Mouse (Mus musculus) heart, postnatal 0 days (tissue): Measurements from ENCODE around the gene Phf1. TPM values are rescaled to one million over a fixed set of nuclear protein-coding genes. Genes with fewer than 3 reads are reported as not detected.
A peak's percentile ranks its signal among the peaks of the same experiment; 100 is the strongest.

Experiments used
- ATAC-seq: fragments of 200-750 bp; cut with Nextera tagmentation; 2 replicates; pipeline ENCODE4 v1.8.0; 2017; ENCODE audit warnings: low read depth, moderate number of reproducible peaks, moderate library complexity; ENCODE audit not compliant: insufficient read depth
- DNase-seq: peaks from one replicate; pipeline ENCODE4 v3.0.0-alpha.2; 2016; ENCODE audit warnings: low spot score
- H3K27ac ChIP-seq: fragments of 300-500 bp; sonication (generic); 2 replicates; pipeline ENCODE4 v1.5.1; 2014; ENCODE audit warnings: low read depth, mild to moderate bottlenecking
- H3K27me3 ChIP-seq: fragments of 300-500 bp; sonication (generic); 2 replicates; pipeline ENCODE4 v1.6.1; 2014; ENCODE audit warnings: low read length, mixed read lengths; ENCODE audit not compliant: control insufficient read depth, insufficient read depth
- H3K36me3 ChIP-seq: fragments of 300-500 bp; sonication (generic); replicated peaks from 2 replicates; pipeline ENCODE4 v1.6.1; 2014; ENCODE audit warnings: low read length, mixed read lengths; ENCODE audit not compliant: control insufficient read depth, insufficient read depth
- H3K4me1 ChIP-seq: fragments of 300-500 bp; sonication (generic); 2 replicates; pipeline ENCODE4 v1.6.1; 2014; ENCODE audit warnings: antibody characterized with exemption; ENCODE audit not compliant: control insufficient read depth, insufficient read depth
- H3K4me2 ChIP-seq: fragments of 300-500 bp; sonication (generic); 2 replicates; pipeline ENCODE4 v1.6.1; 2014; ENCODE audit warnings: low read depth, mild to moderate bottlenecking, low read length, moderate library complexity
- H3K4me3 ChIP-seq: fragments of 300-500 bp; sonication (generic); 2 replicates; pipeline ENCODE4 v1.5.1; 2014; ENCODE audit warnings: low read depth, low read length
- H3K9ac ChIP-seq: fragments of 300-500 bp; sonication (generic); replicated peaks from 2 replicates; pipeline ENCODE4 v1.6.1; 2014; ENCODE audit warnings: low read depth, low read length, mixed read lengths
- H3K9me3 ChIP-seq: fragments of 300-500 bp; sonication (generic); replicated peaks from 2 replicates; pipeline ENCODE4 v1.6.1; 2016; ENCODE audit warnings: low read length; ENCODE audit not compliant: control insufficient read depth
- CTCF ChIP-seq: IDR thresholded peaks from 2 replicates; pipeline ENCODE4 v1.5.1; 2016; ENCODE audit warnings: antibody characterized with exemption, control low read depth, low read depth
- EP300 ChIP-seq: IDR thresholded peaks from 2 replicates; pipeline ENCODE4 v1.6.1; 2016; ENCODE audit warnings: antibody characterized with exemption, low read depth
- WGBS: fragments of 180-500 bp; shearing (Covaris S2); extraction: QIAGEN DNeasy Blood & Tissue Kit; methylation state at CpG from one replicate; pipeline ENCODE4 v1.1.7; 2014; 5-methylcytosine and 5-hydroxymethylcytosine counted together
- polyA plus RNA-seq: library from polyadenylated mRNA; unstranded; fragments of >200 nt; fragmentation: Nextera tagmentation; extraction: Ambion mirVana; gene quantifications from 2 replicates; pipeline ENCODE4 v1.2.1, GENCODE M21; 2015
- total RNA-seq: library from RNA; depleted of rRNA; stranded (reverse); fragments of >200 nt; gene quantifications from 2 replicates; pipeline ENCODE4 v1.2.3, GENCODE M21; 2014; ENCODE audit warnings: low replicate concordance

Gene Phf1
- total and polyA plus RNA-seq, 2 experiments from 2014 or later: 6.3 to 16.3 TPM

DNA sequence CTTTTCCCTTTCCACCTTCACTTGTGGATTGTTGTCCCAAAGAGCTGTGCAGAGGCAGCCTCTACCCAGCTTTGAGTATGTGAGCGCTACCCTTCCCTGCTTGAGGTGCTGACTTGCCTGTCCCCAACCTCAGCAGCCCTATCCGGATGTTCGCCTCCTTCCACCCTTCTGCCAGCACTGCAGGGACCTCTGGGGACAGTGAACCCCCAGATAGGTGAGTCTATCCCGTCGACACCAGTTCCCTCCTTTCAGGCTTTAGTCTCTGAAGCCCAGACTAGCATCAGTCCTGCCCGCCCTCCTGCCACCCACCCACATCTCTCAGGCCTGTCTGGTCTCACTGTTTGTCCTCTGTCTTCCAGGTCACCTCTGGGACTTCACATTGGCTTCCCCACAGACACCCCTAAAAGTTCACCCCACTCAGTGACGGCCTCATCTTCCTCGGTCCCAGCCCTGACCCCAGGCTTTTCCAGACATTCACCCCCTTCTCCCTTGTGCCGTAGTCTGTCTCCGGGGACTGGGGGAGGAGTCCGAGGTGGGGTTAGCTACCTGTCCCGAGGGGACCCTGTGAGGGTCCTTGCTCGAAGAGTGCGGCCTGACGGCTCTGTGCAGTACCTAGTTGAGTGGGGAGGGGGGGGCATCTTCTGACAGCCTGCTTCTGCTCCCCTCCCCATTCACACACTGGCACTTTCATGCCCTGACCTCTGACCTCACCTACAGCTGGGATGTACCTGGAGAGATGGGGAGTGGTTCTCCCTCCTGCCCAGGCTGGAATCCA lies 4.3 kb downstream of the Phf1 start:
- no peak overlapping the region for H3K4me3 ChIP-seq
- H3K36me3 ChIP-seq: peaks cover 21% of the 10 kb centered on the region
- TF ChIP-seq CTCF (no peak), EP300 (no peak)
- no peak overlapping the region for H3K4me2 ChIP-seq
- H3K27me3 ChIP-seq: no peaks in the 10 kb centered on the region
- H3K9ac ChIP-seq: no peak overlapping the region
- H3K4me1 ChIP-seq: peaks cover 20% of the 10 kb centered on the region
- no peak overlapping the region for H3K27ac ChIP-seq
- no peaks in the 10 kb centered on the region for H3K9me3 ChIP-seq
- WGBS: 88% methylated on average over 15 of the region's 15 CpGs
- ATAC-seq (no peak), DNase-seq (no peak)

DNA sequence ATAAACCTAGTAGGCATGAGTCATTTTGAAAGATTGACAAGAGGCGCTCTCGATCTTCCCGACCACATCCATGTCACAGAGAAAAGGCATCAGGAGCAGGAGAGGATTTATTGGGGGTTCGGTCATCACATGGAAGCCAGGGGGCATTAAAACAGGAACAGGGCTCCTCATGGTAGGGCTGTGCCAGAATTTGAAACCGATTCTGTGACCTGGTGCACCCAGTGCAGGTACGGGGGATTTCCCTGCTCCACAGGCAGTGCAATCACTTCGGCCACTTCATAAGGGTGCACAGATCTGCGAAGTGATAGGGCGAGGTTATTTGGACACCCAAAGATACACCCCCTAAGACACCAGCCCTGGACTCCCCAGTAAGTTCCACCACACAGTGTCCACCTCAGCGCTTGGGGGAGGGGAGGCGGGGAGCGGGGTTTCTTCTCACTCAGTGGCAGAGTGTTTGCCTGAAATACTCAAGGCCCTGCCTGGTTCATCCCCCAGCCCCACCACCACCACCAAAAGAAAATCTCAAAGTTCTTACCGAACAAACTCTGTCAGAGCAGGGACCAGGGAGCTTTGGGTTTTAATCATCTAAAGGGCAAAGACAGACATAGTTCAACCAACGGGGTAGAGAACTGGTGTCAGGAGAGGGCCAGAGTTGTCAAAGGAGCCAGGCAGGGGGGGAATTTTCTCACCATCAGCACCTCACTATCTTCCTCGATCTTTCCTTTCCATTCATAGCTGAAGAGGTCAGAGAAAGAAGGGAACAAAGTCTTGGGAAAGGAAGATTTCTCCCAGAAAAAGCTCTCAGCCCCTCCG lies 5.2 kb downstream of the Phf1 start:
- peak overlapping the region; percentile 82 for H3K4me3 ChIP-seq
- TF ChIP-seq EP300 (no peak), CTCF (no peak)
- no peaks in the 10 kb centered on the region for H3K27me3 ChIP-seq
- H3K36me3 ChIP-seq: peaks cover 21% of the 10 kb centered on the region
- ATAC-seq (no peak), DNase-seq (no peak)
- H3K9ac ChIP-seq: peak overlapping the region; percentile 71
- H3K27ac ChIP-seq: peak overlapping the region; percentile 87
- H3K9me3 ChIP-seq: no peaks in the 10 kb centered on the region
- peak overlapping the region; percentile 97 for H3K4me2 ChIP-seq
- 51% methylated on average over 16 of the region's 16 CpGs for WGBS
- peaks cover 20% of the 10 kb centered on the region for H3K4me1 ChIP-seq

DNA sequence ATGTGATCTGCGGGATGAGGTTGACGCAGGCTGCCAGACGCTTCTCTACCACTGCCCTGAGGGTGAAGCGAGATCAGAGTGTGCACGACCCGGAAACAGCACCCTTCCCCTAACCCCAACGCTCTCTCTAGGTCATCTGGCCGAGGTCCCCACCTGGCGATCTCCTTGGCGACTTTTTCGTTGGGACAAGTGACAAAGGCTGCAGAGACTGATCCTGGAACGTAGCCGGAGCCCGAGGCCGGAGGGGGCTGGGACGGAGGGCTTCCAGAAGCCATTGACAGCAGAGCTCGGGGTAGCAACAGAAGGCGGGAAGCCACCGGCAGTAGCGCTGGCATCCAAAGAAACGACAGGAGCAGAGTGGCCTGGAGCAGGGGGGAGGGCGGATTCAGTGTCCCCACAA lies 5.9 kb downstream of the Phf1 start:
- ATAC-seq (no peak), DNase-seq (no peak)
- peaks cover 14% of the 10 kb centered on the region for H3K4me1 ChIP-seq
- TF ChIP-seq CTCF: no peak
- no peak for TF ChIP-seq EP300
- peak overlapping the region; percentile 87 for H3K27ac ChIP-seq
- H3K4me2 ChIP-seq: peak overlapping the region; percentile 97
- H3K36me3 ChIP-seq: peaks cover 21% of the 10 kb centered on the region
- H3K9me3 ChIP-seq: no peaks in the 10 kb centered on the region
- peak overlapping the region; percentile 82 for H3K4me3 ChIP-seq
- under 1% methylated on average over 22 of the region's 22 CpGs for WGBS
- peak overlapping the region; percentile 71 for H3K9ac ChIP-seq
- no peaks in the 10 kb centered on the region for H3K27me3 ChIP-seq

DNA sequence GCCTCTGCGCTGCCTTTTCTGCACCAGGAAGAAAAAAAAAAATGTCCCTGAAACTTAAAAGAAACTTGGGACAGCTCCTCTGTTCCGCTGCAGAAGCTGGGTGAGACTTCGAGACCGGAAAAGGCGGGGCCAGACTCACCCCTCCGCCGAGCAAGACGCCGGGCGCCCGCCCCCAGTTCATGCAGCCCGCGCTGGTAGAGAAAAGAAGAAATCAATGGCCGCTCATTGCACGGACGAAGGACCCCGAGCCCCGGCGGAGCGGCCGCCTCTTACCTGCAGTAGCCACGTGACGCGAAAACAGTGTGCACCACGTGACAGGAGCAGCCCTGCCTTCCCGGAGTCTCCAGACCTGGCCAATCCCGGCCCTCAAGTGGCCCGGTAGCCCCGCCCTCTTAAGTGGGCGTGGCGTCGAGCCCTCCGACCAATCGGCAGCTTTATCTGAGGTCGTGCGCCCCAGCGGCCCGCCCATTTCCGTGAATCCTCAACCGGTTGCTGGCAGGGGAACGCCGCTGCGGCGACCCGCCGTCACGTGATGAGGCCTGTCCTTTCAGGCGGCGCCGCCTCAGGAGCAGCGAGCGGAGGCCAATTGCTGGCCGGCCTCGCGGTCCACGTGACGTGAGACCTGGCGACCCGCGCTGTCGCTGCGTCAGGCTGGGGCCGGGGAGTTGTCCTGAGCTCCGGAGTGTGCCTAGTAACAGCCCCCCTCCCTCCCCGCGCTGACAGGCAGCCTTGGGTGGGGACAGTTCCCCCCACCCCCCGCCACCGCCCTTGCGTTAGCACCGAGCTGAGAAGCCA lies 6.5 kb downstream of the Phf1 start, which contains the start of gene Cuta:
TSS of gene Cuta (minus strand) at position 392 of the 795 bp plus-strand sequence.
- H3K4me1 ChIP-seq: peaks cover 12% of the 10 kb centered on the region
- H3K9ac ChIP-seq: peak within 1 kb of the TSS; percentile 71
- under 1% methylated on average over 61 of the region's 70 CpGs for WGBS
- H3K4me2 ChIP-seq: peak within 1 kb of the TSS; percentile 97
- peaks cover 21% of the 10 kb centered on the region for H3K36me3 ChIP-seq
- DNase-seq (peak; percentile 99), ATAC-seq (peak; percentile 95)
- H3K9me3 ChIP-seq: no peaks in the 10 kb centered on the region
- H3K4me3 ChIP-seq: peak within 1 kb of the TSS; percentile 82
- no peaks in the 10 kb centered on the region for H3K27me3 ChIP-seq
- peak within 1 kb of the TSS; percentile 89 for H3K27ac ChIP-seq
- TF ChIP-seq EP300 (0 out of 2 replicates have a peak, but pooled peaks have one; percentile 47), CTCF (no peak)

DNA sequence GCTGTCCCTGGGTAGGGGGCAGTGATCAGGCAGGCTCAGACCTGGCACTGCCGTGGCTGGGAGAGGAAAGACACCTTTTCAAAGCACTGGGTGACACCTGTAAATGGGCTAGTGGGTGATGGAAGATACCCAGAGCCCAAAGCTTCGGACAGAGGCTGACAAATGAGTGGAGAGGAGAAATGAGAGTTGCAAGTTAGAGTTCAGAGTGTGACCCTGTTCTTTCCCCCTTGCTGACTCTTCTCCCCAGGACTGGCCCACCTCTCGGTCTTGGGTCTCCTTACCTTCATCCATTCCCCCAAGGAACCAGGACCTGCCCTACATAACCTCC lies 7.1 kb downstream of the Phf1 start:
- H3K27ac ChIP-seq: peak overlapping the region; percentile 89
- TF ChIP-seq CTCF (no peak), EP300 (no peak)
- DNase-seq (no peak), ATAC-seq (no peak)
- H3K9ac ChIP-seq: peak overlapping the region; percentile 57
- peaks cover 15% of the 10 kb centered on the region for H3K36me3 ChIP-seq
- H3K4me1 ChIP-seq: peaks cover 12% of the 10 kb centered on the region
- no peaks in the 10 kb centered on the region for H3K27me3 ChIP-seq
- no peaks in the 10 kb centered on the region for H3K9me3 ChIP-seq
- peak overlapping the region; percentile 64 for H3K4me2 ChIP-seq
- peak overlapping the region; percentile 82 for H3K4me3 ChIP-seq
- WGBS: 2% methylated on average over 3 of the region's 3 CpGs
